Mouse (Mus musculus) gastrocnemius, postnatal 36 days (tissue): ENCODE measurements at regions not wholly inside any gene's neighbourhood (a gene's known extent, or its start where the extent isn't known, plus 50 kb on each side); places are given as distances from the start of the nearest gene placed in this dataset.

ENCODE experiments used
- DNase-seq, 2 experiments: peaks; one replicate each; pipeline ENCODE4 v3.0.0; 2022
- intact Hi-C: fragments of 180-260 bp; cut with DNase I; formaldehyde crosslinking; loops from one replicate; pipeline ENCODE4 v1.15.1; 2025

DNA sequence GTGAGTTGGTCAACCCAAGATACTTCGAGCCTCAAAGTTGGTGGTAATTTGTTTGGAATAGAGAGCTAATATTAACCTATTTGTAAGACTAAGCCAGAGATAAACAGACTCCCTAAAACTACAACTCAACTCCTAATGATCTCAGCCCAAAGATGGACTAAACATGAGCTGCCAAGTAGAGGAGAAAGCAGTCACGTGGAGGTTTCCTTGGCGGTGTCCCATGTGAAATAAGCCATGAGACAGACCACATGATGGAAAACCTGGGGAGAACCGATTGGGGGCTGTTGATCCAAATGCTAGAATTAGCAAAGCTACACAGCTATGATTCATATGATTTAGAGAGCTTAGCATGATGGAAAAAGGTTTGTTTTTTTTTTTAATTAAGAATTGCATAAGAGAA is 198.6 kb downstream of the Cog6 start:
- intact Hi-C loops, result no loop called here
- no peak for DNase-seq

DNA sequence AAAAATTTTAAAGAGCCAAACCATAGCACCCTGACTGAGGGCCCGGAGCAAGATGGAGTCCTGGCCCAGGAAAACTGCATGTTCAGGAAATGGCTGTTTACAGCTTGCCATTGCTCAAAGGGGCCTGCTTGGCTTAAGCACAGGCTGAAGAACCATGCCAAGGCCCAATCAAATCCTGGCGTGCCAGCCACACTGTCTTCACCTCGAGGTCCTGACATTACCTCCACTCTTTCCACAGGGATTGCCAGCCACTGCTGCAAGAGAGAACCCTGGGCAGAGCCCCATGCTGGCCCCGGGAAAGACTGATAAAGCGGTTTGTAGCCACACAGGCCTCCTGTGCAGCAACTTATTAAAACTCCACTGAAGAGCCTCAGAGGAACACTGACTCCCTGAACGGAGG is 199.6 kb downstream of the Cog6 start:
- intact Hi-C loops, result no loop called here
- DNase-seq, result no peak

DNA sequence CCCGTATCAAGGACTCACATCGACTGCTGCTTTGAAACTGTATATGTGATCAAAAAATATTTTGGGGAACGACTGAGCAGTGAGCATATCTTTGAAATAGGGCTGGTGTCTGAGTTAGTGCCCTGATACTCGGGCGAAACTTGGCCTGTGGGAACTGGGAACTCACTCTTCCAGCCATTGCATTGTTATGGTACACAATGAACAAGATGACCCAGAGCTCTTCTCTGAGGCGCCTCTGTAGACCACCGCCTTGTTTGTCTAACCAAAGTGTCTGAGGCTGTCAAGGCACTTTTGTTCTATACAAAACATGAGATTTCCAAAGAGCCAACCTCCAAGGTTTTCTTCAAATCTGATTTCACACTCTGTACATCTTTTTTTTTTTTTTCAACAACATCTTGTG is 201.5 kb downstream of the Cog6 start:
- intact Hi-C loops, result no loop called here

DNA sequence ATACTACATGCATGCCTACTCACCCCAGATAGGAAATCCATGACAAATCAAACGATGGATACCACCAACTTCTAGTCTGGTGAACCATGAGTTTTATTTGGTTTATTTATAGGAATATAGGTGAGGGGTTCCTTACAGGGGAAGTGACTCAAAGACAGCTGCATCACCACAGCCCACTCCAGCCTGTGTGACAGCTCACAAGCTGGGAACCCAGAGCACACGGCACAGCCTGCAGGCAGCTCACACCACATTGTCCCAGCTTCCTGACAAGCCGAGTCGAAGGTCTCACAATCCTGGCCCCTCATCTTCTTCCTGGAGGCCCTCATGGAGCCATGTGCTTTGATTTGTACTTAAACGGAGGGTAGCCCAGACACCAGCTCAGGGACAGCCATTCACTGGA is 214.7 kb downstream of the Cog6 start:
- intact Hi-C loops, result loop anchor here (5.0 kb wide), 1 partner anchor 540 kb away; no protein-coding TSS in a partner anchor
- DNase-seq, result no peak

More for the DNA sequence above, 201.5 kb downstream of the Cog6 start:
- DNase-seq, result no peak

DNA sequence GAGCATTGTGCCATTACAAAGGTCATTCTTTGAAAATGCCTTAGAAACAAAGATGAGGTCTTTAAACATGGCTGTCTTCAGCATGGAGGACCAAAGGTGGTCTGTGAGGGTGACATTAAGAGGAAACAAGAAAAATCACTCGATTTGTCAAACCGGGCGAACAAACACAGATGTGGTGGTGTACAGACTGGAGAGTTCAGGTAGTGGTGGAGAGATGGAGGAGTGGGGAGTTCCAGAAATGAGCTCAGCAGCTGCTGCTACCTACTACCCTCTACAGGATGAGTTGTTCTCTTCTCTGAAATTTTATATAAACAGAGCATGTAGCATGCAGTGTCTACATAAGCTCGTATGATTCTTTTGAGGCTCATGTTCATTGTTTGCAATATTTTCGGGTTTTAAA is 215.6 kb downstream of the Cog6 start:
- intact Hi-C loops, result loop anchor here (5.0 kb wide), 1 partner anchor 539 kb away; no protein-coding TSS in a partner anchor
- DNase-seq, result no peak

DNA sequence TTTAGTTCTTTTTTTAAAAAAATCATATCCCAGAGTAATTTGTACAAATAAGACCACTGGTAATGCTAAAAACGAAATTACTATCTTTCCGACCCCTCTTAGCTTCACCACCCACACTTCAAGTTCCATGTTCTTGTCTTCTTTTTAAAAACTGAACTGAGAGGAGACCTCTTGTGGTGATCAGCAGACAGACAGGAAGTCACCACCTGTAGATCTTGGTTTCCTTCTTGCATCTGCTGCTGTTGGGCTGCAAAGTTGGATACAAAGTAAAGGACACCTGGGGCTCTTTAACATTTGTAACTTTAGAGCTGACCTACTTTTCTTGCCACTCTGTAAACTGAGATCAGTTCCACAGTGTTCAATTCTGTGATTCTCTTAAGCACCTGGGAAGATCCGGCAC is 216.4 kb downstream of the Cog6 start:
- DNase-seq, result no peak
- intact Hi-C loops, result loop anchor here (5.0 kb wide), 1 partner anchor 538 kb away; no protein-coding TSS in a partner anchor

DNA sequence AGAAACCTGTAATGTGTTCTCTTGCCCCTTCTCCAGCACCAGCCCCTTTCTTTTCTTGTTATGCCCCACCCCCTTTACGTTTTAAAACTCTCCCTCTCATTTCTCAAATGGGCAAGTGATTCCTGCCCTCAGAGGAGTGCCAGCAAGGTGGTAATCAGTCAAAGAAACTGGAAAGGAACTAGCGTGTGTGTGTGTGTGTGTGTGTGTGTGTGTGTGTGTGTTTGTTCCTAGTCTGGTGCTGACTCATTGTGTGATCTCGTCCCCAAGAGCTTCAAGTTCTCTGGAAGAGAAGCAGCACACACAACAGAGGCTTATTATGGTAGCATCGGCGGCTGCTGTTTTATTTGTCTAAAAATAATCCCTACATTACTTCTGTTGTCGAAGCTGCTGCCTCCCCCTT is 219.2 kb downstream of the Cog6 start:
- DNase-seq, result no peak
- intact Hi-C loops, result no loop called here

DNA sequence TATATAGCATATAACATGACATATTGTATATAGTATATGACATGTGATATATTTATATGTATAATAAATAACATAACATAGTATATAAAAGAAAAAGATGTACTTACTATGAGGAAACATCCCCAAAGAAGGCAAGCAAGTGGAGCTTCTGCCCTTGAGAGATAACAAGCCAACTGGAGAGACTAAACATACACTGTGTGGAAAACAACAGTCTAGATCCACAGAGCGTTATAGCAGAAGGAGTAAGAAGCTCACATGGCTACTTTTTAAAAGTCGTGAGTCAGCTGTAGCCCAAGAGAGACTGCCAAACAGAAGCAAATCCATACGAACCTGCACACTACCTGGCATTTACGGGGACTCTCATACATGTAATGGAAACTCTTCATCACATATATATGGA is 219.9 kb downstream of the Cog6 start:
- intact Hi-C loops, result no loop called here
- no peak for DNase-seq

DNA sequence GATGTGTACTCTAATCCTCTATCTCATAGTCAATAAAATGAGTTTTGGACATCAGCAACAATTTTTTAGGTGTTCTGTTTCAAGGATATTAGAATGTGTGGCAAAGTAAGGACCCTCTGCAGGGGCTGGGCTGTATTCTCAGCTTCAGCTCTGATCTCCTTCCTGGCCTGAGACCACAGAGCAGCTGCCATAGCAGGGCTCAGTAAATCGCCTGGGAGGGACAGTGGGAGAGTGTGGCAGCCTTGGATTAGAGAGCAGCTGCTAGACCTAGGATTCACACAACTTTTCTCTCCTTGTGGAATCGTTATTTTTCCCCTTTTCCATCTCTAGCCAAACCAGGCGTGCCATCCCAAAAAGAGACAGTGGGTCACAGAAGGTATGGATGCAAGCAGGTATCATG is 222.8 kb downstream of the Cog6 start:
- no peak for DNase-seq
- intact Hi-C loops, result no loop called here

DNA sequence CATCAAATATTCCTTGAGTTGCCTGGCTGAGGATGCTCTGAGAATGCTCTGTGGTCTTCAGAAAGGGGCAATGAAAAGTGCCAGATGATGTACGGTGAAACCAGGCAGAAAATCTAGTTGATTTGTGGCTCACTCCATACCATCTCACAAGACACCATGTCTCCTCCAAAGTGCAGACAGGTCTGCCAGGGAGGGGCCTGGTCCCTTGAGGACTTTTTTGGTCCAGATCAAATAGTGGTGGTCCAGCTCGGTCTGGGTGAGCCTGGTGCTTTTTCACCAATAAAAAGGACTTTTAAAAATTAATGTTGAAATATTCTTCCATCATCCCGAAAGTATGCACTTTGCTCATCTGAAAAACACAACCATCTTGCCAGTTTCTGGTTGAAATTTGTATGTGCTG is 224.2 kb downstream of the Cog6 start:
- intact Hi-C loops, result no loop called here
- peak in 1 of 2 experiments; percentile 20 for DNase-seq

DNA sequence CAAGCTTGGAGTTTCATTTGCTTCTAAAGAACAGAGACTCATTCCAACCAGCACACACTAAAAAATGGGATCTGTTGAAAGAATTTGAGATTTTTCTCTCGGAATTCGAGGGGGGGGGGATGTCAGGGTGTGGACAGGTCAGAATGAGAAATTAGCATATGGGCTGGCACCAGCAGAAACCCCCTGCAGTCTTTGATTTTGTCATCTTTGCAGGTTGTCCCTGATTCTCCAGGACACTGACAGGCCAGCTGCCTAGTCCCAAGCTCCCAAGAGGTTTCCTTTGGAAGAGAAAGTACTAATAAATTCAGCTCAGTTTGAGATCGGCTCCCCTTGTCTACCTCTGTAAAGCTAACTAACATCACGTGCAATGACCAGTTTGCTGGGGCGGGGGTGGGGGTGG is 224.9 kb downstream of the Cog6 start:
- intact Hi-C loops, result no loop called here
- no peak for DNase-seq

DNA sequence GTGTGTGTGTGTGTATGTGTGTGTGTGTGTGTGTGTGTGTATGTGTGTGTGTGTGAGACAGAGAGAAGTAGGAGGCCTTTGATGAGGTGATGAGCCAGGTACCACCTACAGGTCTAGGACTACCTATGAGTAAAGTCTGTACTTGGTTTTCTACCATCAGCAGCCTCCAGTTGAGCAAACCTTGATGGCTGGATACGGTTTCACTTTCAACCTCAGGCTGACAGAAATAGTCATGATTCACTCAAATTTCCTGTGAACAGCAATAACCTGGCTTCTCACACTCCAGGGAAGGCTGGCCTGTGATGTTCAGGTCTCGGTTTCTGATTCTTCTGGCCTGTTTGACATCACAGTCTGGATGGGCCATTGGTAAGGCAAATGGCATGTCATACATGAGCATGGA is 226.1 kb downstream of the Cog6 start:
- intact Hi-C loops, result no loop called here
- DNase-seq, result no peak

DNA sequence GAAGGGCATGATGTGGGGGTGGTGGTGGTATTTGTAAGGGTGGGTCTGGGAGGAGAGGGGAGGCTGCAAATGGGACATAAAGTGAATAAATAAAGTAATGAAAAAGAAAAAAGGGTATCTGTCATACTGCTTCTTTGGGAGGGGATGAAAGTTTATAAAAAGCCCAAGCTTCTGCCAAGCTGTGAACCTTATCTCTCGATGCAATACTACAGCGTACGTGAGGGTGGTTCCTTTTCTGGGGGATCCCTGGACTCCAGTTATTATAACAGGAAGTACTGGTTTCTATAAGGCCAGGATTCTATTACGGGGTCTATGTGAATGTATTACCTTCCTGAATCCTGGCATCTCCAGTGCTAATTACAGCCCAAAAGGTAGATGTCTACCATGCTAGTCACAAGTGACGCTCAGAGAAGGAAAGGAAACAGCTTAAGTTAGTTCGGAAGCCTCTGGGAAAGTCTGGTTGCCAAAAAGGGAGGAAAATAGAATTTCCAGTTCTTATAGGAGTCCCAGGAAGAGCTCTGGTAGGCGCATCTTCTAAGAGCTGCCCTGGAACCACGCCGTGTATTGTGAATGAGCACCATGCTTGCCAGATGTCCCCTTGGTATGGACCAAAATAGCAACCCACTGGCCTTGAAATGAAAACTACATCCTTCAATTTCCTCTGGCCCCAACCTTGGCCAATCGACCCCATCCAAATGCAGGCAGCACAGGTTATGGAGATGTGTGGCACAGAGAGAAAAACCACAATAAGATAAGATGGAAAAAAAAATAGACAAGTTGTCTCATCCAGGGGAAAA is 228.9 kb downstream of the Cog6 start:
- no peak for DNase-seq
- intact Hi-C loops, result no loop called here

DNA sequence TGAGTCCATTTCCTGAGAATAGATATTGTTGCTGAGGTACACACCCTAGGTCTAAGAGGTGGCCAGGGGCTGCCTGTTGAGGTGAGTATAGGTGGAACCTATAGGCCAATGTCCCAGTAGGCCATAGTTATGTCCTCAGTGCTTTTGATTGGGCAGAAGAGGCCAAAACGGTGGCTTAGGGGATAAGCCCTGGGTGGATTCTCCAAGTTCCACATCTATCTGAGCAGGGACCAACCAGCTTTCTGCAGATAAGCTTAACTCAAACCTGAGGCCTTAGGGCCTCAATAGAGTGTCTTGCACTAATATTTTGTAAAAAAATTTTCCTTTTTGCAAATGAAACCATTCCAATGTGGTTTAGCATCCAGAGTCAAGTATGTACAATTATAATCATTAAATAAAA is 231.4 kb downstream of the Cog6 start:
- DNase-seq, result no peak
- intact Hi-C loops, result no loop called here

DNA sequence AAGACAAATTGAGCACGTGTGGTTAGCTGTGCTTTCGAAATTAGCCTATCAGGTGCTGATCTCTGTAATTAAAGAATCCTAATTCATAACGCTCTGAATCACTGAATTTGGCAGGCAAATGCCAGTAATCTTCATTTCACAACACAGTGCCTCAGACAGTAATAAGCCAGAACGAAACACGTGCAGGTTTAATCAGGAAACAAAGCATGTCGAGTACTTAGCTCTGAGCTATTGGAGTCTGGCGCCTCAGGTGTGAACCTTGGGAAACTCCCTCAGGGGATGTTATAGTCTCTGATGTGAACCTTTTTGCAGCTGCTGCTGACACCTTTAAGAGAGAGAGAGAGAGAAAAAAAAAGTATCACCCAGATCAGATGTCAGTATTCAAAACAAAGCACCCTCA is 232.6 kb downstream of the Cog6 start:
- intact Hi-C loops, result no loop called here
- no peak for DNase-seq

DNA sequence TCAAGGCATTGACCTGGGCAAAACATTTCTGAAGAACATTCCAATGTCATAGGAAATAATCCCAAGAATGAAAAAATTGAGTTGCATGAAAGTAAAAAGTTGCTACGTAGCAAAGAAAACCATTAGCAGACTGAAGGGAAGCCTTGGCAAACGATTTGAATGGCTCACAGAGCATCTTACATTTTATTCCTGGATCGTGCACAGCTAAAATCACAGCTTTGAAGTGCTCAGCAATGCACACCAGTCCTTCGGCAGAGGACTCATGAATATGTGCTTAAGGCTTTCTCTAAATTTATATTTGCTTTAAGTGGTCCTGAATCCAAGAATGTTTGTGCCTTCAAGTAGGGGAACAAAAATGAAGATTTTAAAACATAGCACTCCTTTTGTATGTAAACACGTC is 234.5 kb downstream of the Cog6 start:
- no peak for DNase-seq
- intact Hi-C loops, result no loop called here

DNA sequence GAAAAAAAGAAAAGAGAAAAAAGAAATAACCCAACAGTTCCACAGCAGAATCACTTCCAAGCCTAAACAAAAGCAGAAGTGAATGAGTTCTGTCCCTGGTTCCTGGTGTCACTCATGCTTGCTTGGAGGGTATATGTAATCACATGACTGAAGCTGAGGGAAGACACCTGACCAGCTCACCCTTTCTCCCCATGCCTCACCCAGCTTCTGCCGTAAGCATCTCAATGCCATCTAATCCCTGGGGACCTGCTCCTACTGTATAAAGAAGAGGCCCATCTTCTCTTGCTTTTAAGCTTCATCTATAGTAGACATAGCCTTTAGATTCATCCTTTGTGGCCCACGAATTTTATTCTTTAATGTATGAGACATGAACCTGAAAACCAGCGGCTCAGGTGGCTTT is 235.5 kb downstream of the Cog6 start:
- DNase-seq, result no peak
- intact Hi-C loops, result no loop called here

DNA sequence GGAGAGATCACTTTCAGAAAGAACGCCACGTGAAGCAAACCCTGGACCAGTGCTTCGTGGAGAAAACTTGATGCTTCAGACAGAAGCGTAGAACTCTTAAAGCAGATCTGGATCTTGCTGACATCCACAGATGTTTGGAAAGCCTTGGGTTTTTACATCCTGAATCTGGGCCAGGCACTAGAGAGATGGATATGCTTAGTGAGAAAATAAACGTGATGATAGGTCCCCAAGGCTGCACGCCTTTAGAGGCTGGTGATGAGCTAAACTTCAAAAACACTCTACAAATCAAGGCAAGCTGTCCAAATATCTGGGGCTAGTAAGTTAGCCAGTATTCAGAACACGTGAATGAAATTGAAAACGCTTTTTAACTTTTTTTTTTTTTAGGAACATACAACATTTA is 236.7 kb downstream of the Cog6 start:
- no peak for DNase-seq
- intact Hi-C loops, result no loop called here

DNA sequence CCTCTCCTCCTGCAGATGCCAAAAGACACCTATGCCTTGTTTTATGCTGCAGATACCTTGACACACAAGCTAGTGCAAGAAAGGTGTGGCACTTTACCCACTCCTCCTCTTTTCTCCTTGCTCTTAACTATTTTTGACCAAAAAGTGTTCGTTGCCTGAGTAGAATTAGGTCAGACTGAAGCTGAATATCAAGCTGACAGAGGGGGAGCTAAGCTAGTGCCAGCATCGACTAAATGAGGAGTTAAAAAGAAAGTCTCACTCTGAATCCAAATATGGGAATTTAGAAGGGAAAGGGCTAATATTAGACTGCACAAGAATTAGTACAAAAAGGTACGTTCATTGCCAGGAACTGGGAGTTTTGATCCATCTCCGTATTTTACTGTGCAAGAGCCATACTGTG is 241.2 kb downstream of the Cog6 start:
- intact Hi-C loops, result no loop called here

DNA sequence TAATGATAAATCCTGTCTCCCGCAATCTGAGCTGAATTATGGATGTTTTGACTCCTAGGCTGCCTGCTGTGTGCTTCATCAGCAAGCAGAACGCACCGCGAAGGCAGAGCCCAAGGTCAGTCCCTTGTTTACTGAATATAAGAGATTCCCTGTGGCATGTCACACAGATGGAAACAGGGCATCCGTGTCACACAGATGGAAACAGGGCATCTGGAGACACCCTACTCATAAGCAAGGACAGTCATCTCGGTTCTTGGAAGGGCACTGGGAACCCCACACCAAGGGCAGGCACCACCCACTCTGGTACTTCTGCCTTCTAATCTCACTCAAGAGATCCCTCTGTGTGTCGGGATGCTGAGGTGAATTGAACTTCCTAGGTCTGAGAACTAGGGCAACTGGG is 241.9 kb downstream of the Cog6 start:
- intact Hi-C loops, result no loop called here
- DNase-seq, result no peak

More for the DNA sequence above, 241.2 kb downstream of the Cog6 start:
- DNase-seq, result no peak

DNA sequence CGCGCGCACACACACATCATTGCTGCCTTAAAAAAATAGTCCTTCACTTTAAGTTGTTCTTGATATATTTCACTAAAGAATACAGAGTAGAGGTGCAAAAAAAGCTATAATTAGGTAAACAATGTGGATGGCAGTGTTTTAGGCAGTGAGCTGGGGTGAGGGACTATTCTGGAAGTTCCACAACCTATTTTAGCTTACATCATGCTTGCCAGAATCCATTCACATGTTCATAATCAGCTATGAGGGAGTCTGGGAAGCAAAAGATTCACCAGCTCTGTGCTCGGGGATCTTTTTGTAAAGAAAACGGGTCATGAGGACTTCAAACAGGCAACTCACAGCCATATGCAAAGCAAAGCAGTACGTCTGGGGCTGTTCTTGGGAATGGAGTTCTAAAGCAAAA is 242.3 kb downstream of the Cog6 start:
- DNase-seq, result no peak
- intact Hi-C loops, result no loop called here

DNA sequence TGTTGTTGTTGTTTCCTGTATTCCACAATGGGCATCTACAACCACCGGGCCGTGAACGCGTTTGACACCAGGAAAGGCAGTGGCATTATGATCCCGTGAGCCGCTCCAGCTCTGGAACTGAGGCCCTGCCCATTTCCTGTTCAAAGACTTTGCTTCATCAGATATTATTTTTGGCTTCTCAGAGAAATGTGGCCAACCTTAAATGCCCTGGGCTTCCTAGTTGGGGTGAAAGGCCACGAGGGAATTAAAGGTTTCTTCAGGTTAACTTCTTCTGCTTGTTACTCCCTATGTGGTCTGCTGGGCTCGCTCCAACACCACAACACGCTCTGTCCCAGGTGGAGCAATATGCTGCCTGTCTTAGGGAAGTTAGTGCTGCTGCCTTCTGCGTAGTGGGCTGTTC is 249.8 kb downstream of the Cog6 start:
- peak in 1 of 2 experiments; percentile 26 for DNase-seq

DNA sequence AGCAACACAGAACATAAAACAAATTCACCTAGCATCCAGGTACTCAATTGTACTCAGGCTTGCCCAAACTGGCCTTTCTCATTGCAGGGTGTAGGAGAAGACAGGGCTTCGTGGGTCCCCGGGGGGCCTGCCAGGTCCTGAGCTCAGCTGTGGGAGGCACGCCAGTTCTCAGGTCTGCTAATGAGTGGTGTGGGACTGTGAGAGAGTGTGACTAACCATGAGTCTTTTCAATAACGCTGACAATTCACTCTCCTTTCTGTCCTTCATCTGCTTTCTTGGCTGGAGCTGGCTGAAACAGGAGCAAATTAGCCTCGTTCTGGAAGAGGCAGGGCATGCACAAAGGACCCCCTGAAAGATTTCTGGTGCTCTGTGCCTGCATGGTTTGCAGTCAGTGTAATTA is 250.2 kb downstream of the Cog6 start:
- intact Hi-C loops, result no loop called here
- peak in 1 of 2 experiments; percentile 22 for DNase-seq

More for the DNA sequence above, 249.8 kb downstream of the Cog6 start:
- intact Hi-C loops, result no loop called here
